Mouse (Mus musculus): ENCODE measurements around the gene Camk2g.

Camk2g gene

DNA sequence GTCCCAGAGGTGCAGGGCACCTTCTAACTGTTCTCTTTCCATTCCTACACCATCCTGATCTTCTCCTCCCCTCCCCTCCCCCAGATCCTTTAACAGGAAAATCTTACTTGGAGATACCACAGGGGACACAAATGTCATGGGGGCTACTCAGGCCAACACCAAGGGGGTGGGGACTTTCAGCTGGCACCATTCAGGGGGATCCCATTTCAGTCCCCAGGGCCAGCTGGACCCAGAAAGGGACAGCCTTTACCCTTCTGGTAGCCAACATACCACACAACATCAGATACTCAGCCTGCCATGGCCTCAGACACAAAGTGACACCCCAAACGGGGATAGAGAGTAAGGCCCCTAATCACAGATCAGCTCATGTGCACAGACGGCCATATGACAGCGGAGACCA is 5.7 kb downstream of the Camk2g start:
- intact Hi-C loops (cut with DNase I), result no loop called here

DNA sequence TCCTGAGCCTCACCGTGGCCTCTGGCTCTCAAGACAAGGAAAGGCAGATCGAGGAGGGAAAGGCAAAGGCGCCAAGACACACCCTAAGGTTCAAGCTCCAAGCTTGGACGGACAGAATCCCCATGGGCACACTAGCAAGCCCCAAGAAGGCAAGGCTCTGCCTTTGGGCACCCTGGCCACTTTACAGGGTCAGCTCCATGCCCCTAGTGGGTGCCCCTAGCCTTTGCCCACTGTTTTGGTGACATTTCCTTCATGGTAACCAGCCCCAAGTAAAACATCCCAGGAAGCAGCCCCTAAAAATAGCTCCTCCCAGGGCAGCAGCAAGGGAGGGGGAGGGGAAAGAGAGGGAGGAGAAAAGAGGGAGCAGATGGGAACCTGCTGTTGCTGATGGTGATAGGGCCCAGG is 7.3 kb downstream of the Camk2g start:
- intact Hi-C loops (cut with DNase I), result no loop called here

DNA sequence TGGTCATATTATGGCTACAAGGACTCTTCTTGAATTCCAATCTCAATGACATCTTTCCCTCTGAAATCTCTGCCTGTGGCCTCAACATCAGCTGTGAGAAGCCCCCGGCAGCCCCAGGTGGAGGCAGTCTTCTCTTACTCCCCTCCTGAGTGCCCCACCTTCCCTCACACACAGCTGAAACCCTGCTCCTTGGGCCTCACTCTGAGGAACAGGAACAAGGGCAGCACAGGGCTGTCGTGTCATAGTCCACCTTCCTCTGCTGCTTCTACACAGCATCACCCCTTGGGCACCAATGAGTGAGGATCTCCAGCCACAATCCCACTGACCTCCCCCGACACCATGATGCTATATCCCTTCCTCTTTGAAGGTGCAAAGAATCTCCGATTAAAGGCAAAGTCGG is 7.9 kb downstream of the Camk2g start:
- intact Hi-C loops (cut with DNase I), result no loop called here

DNA sequence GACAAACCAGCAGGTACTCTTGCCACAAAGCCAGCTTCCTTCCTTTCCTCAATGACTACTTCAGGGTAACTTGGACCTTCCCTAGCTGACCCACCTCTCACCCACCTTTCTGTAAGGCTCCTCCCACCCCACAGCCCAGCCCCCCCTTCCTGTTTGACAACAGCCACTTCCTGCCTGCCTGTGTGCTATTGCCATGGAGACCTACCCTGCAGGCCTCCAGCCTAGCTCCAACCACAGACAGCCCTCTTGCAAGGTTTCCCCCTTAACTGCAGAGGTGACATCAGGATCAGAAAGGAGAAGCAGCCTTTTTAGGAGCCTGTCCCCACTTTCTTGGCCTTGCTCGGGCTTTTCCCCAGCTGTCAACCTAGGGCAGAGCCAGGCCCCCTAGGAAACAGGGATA is 8.7 kb downstream of the Camk2g start:
- intact Hi-C loops (cut with DNase I), result no loop called here

DNA sequence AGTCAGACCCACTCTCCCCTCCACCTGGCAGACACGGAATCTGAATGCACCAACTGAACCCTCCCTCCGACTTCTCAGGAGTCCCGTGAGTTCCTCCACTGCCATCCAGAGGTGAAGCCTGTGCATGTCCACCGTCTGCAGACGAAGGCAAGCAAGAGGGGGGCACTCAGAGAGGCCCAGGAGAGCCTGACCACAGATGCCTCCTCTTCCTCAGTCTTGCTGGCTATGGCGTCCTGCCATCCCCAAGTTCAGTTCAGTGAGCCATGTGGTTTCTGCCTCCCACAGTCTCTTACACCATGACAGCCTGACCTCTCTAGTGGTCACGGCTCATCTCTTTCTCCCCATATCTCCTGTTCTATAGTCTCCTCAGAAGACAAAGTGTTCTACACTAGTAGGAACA is 9.2 kb downstream of the Camk2g start:
- intact Hi-C loops (cut with DNase I), result no loop called here

DNA sequence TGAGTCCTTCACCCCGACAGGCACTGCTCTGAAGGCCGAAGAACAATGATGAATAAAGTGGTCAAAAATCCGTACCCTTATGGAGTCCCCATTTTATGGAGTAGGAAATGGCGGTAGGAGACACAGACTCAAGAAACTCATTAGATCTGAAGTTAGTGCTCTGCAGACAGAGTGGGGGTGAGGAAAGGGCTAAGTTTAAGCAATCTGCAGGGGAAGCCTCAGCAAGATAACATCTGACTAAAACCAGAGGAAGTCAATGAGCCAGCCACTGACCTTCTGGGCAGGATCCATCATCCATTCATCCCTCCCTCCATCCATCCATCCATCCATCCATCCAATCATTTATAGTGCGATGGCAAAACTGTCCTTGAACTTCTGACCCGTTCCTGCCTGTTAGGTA is 10.4 kb downstream of the Camk2g start:
- intact Hi-C loops (cut with DNase I), result no loop called here

DNA sequence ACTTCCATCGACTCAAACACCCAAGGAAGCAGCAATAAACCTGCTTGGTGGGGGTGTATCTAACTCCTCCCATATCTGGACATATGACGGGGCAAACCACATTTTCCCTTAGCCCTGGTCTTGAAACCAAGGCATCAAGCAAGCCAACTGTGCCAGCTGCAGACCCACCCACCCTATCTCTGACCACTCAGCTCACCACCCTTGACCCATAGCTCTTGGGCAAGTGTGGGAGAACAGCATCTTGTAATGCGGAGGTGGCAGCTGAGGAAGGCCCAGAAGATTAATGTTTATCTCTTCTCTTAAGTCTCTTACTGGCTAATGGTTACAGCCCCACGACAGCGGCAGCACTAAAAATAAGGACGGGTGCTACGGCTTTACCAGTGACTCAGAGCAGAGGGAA is 11.0 kb downstream of the Camk2g start:
- intact Hi-C loops (cut with DNase I), result no loop called here

DNA sequence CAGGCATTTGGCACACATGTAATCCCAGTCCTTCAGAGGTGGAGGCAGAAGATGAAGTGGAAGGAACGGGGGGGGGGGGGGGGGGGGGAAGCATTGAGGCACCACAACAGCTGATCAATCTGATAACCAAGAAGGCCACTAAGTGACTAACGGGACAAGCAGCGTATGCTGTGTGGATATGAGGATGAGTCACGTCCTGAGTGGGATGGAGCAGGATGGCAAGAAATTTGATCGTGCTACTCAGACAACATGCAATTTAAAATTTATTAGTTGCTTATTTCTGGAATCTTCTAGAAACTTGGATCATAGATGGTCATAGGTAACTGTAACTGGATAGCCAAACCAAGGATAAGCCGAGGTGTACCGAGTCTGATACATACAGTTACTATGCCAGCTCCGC is 13.7 kb downstream of the Camk2g start:
- intact Hi-C loops (cut with DNase I), result no loop called here

DNA sequence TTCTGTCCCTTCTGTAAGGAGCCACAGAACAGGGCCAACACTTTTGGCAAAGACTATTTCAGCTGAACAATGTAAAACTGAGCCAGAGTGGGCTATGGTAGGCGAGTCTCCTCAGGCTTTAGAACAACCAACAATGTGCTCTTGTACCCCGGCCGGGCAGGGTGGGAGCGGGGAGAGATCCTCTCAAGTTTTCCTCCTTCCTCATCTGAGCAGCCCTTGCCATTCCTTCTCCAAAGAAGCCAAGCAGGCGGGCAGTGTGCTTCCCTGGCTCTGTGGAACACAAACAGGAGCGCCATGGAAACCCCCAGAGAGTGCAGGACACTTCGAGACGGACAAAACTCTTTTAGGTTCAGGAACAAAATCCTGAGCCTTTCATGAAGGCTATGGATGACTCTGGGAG is 15.4 kb downstream of the Camk2g start:
- intact Hi-C loops (cut with DNase I), result no loop called here

DNA sequence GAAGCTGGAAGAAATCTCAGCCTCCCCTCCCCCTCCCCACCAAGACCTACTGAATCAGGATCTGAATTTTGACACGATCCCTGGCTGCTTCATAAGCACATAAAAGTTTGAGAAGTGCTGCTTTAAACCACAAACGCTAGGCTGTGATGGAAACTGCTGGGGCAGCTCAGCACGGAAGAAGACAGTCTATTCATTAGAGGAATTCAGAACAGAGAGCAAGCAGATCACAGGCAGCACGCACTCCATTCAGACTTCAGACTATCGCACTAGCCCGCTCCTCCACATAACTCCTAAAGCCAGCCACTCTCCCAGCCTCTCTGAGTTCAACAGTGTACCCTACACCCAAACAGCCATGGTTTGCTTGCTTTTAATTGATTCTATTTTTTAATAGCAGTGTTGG is 18.2 kb downstream of the Camk2g start:
- intact Hi-C loops (cut with DNase I), result no loop called here

DNA sequence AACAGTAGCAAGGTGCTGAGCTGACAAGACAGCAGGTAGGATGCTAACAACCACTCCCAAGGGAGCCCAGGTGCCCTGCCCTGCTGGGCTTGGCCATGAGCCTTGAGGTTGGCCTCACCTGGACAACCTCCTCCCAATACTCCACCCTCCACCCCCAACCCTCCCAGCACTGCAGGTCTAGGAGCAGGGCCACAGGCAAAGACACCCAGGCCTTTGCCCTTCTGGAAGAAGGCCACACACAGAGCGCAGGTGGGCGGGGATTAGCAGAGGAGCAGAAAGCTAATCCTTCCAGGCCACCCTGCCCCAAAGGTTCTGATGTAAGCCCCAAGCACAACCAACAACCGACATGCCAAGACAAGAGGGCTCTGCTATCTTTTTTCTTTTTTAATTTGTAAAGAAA is 20.5 kb downstream of the Camk2g start:
- intact Hi-C loops (cut with DNase I), result no loop called here

DNA sequence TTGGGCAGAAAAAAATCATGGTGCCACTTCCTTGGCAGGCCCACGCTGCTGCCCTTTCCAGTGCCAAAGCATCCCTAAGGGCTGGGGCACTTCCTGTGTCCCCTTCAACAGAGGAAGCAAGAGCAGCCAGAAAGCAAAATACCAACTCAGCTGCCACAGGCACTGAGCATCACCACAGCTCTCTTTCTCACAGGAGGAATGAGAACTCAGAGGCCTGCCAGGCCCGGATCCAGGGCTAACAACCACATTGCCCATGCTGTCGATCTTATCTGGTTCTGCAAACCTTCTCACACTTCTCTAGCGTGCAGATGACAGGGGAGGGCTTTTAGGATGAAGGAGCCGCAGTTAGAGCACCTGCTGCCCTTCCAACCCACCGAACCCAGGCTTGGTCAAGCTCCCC is 21.1 kb downstream of the Camk2g start:
- intact Hi-C loops (cut with DNase I), result no loop called here

DNA sequence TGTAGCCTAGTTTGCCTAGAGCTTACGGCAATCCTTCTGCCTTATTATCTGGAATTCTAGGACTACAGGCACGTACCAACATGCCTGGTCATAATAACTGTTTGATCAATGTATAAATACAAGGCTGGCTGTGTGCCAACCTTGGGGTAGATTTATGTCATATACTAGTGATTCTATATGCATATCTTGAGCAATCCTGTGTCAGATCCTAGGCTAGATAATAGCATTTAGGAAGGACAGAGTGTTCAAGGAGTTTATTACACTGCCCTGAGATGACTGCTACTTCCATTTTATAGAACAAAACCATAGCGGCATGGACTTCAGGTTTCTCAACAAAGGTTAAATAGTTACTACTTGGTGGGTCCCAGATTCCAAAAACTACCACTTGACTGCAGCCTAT is 21.9 kb downstream of the Camk2g start:
- intact Hi-C loops (cut with DNase I), result no loop called here

DNA sequence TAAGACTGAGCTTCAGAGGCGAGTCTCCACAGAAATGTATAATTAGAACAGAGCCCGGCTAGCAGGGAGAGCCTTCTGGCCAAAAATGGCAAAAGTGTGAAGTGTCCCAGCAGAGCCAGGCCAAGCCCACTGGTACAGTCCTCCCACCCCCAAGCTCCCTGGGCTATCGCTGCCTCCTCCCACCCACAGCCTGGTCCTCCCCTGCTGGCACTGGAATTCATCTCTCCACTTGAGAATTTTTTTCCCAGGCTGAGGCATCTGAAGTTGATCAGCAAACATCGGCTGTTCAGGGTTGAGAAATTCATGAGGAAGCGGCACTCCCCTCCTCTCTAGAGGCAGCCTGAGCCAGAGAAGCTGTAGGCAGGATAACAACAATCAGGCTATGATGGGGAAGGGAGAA is 25.3 kb downstream of the Camk2g start:
- intact Hi-C loops (cut with DNase I), result loop anchor here (10.0 kb wide), 1 partner anchor 106 kb away; no protein-coding TSS in a partner anchor

DNA sequence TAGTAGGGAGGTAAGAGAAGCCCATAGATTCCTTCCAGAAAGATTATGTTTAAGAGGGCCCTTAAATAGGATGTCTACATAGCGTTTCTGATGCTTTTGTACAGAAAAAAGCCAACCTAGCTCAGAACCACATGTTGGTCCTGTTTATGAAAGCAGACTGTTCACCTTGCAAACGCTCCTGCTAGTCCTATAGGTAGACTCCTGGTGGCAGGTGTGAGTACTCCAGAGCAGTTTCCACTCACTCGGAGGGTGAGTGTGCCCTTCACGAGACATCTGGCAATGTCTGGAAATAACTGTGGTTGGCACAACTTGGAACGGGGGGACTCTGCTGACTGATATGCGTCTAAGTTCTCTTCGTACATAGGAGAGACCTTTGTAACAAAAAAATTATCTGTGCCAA is 26.0 kb downstream of the Camk2g start:
- intact Hi-C loops (cut with DNase I), result loop anchor here (10.0 kb wide), 1 partner anchor 107 kb away; no protein-coding TSS in a partner anchor

DNA sequence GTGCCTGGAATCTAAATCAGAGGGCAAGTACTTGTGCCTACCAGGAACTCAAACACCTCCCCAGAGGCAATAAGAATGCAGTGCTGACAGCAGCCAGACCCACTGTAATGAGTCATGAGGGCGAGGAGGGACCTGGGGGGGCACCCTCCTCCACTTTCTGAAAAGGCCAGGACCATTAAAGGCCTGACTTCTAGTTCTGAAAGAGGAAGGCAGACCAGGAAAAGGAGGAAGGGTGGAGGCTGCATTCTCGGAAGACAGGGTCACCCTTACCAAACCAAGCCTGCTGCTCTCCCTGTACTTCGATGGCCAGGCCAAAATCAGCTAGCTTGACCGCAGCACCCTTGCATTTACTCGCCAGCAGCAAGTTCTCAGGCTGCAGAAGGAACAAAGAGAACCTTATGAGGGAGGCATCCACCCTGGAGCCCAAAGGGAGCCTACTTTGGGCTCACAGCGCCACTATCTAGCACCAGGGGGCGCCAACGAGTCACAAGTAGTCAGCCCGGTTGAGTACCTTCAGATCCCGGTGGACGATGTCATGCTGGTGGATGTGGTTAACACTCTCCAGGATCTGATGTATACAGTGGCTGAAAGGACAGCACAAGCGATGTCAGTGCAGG is 28.1 kb downstream of the Camk2g start:
- intact Hi-C loops (cut with DNase I), result loop anchor here (1.0 to 10.0 kb wide), 2 partner anchors 33 to 109 kb away; no protein-coding TSS in a partner anchor

DNA sequence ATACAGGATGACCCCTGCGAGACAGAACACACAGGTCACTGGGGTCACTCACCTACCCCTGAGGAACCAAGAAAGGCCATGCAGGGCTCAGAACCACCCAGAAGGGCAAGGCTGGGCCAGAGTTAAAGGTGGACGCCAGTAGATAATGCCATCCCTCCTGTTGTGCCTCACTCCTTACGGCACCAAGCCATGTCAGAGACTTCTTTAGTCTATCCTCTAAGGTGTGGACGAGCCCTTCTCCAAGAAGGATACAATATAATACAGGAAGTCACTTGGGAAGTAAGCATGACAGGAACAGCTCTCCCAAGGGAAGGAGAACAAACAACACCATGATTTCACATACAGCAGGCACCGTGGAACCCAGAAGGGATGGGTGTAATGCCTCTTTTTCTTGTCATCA is 28.9 kb downstream of the Camk2g start:
- intact Hi-C loops (cut with DNase I), result loop anchor here (10.0 kb wide), 1 partner anchor 110 kb away; no protein-coding TSS in a partner anchor

DNA sequence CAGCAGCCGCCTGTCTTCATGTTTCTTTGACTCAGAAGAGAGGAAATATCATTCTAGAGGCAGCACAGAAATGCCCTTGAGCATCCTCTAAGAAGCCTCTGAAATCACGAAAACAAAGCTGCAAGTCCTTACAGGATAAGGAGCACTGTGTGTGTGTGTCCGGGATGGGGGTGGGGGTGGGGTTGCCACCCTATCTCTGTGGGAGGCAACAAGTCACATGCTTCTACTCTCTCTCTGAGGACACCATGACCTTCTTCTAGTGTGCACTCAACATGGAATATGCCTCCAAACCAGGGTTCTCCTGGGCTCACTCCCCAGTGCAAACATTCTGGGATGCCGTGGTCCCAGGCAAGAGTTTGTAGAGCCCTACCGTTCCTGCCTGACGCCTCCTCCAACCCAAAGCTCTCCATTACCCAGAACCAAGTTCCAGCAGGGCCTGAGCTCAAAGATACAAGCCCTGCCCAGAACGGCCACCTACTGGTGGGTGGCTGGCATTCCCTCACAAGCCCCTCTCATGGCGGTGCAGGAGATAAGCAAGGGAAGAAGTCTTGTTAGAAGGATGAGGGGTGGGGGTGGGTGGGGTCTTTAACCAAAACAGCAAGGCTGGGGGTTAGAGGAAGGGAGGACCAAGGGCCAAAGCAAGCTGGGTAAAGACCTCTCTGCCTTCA is 35.0 kb downstream of the Camk2g start:
- intact Hi-C loops (cut with DNase I), result loop anchor here (10.0 kb wide), 1 partner anchor 246 kb away; no protein-coding TSS in a partner anchor

DNA sequence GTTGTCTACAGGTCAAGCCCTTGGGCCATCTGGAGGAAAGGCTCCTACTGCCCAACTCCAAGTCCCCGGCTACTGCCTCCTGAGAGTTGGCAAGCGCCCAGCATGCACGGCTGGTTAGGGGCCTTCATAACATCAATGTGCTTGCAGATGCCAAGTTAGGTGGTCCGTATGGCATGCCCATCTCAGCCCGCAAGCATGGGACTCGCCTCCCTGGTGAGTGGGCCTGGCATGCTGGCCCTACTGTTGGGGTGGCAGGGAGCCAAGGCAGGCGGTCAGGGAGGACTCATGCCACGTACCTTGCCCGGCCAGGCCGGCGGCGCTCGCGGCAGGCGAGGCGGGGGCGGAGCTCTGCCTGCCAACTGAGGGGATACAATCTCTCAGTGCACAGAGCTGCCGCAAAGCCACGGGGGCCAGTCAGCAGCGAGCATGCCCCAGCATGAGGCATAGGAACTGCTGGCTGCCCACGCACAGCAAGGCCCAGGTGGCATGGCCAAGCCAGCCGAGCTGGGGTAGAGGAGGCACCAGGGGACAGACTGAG is 36.4 kb downstream of the Camk2g start:
- intact Hi-C loops (cut with DNase I), result loop anchor here (10.0 kb wide), 1 partner anchor 247 kb away; no protein-coding TSS in a partner anchor

DNA sequence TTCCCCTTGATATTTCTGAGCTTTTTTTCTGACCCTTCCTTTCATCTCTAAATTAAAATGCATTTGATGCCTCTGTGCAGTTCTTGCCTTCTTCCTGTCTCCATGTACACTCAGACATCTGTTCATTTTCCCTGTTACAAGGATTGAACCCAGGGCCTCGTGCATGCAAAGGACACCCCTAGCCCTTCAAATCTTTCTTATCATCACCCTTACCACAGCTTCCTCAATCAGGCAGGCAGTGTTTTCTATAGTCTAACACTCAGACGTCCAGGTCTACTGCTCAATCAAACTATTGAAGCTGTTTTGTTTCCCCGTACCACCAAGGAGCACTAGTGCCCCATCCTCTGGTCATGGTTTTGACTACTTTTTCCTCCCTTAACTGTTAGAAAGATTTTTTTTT is 40.1 kb downstream of the Camk2g start:
- intact Hi-C loops (cut with DNase I), result loop anchor here (10.0 kb wide), 1 partner anchor 251 kb away; no protein-coding TSS in a partner anchor

DNA sequence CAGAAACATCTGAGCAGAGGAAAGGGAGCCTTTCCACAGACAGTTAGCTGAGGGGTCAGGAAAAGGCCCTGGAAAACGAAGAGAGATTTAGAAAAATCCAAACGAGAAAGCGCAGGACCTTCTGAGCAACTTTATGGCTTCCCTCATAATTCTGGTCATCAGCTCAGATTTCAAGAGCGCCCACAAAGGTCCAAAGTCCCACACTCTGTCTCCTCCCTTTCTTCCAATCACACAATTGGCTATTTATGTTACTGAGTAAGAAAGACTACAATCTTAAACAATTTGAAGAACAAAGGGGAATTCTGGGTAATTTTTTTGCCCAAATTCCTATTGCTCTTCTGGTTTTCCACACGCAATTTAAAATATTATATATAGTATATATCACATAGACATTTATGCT is 43.4 kb downstream of the Camk2g start:
- intact Hi-C loops (cut with DNase I), result loop anchor here (10.0 kb wide), 1 partner anchor 254 kb away; no protein-coding TSS in a partner anchor

DNA sequence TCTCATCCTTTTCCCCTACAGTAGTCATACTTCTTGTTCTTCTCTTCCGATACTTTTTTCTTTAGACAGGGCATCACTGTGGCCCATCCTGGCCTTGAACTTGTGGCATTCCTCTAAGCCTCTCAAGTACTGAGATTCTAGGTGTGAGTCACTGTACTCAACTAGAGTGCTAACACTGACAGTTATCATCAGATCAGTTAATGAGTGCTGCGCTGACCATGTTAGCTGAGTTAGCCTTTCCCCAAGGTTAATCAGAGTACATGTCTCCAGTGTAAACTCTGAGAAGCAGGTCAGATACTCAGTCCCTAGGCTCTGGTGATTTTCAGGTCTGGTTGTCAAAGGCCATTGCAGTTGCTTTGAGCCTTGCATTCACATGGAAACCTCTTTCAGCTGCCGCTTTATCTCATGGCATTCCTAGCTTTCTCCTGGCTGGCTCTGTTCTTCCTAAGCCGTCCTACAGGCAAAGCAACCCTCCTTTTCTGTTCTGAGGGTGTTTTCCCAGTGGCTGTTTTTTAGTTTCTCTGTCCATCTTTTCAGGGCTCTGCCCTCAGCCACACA is 44.3 kb downstream of the Camk2g start:
- intact Hi-C loops (cut with DNase I), result loop anchor here (10.0 kb wide), 1 partner anchor 255 kb away; no protein-coding TSS in a partner anchor

Measured in adrenal gland (tissue).